8 mouse cellular contexts compared by ENCODE assay signal in genomic region chr6:29609111-29610019, GRCm38 (mm10). TPM values are rescaled to one million over a fixed set of nuclear protein-coding genes. Genes with fewer than 3 reads are reported as not detected.
DNase-seq lines count a peak whose midpoint lies in the region; ATAC-seq lines count a peak whose summit lies in the region.

Gene Tnpo3 (minus strand): TSS chr6:29609887.

- H3K36me3 ChIP-seq in lung, embryonic 16.5 days (ENCODE audit: control insufficient read depth, insufficient read depth, low read length): no peaks in the 10 kb centered on the region

- peaks cover 6% of the 10 kb centered on the region for H3K4me1 ChIP-seq in lung, embryonic 16.5 days (replicated peaks; ENCODE audit: control insufficient read depth, insufficient read depth, low read length)

- peak within 1 kb of the TSS; percentile 94 for H3K27ac ChIP-seq in lung, embryonic 16.5 days (ENCODE audit: low read length)

- H3K9me3 ChIP-seq in lung, embryonic 16.5 days (ENCODE audit: control insufficient read depth, low read length): no peaks in the 10 kb centered on the region

- under 1% methylated on average over 65 of the region's 67 CpGs for WGBS in lung, embryonic 16.5 days

- H3K27me3 ChIP-seq in lung, embryonic 16.5 days (ENCODE audit: control insufficient read depth, insufficient read depth, low read depth, low read length): no peaks in the 10 kb centered on the region

- DNase-seq in MEL-GATA-1-ER (ENCODE audit: extremely low read depth, low read depth): peak; percentile 91
- DNase-seq in cerebellum, adult 8-10 months: peak; percentile 94
- peak; percentile 91 for DNase-seq in forelimb bud, embryonic 11.5 days (ENCODE audit: low read depth, low spot score)
- DNase-seq in layer of hippocampus, adult 9-10 months (ENCODE audit: low spot score): peak; percentile 82
- DNase-seq in ovary, postnatal 10 days (ENCODE audit: low spot score): peak; percentile 81
- DNase-seq in thymus, postnatal 10 days (ENCODE audit: low spot score in 2 of 2): peak; percentile 84 to 88

- H3K4me3 ChIP-seq in lung, embryonic 16.5 days (ENCODE audit: low read length): peak within 1 kb of the TSS; percentile 98

- H3K9ac ChIP-seq in lung, embryonic 16.5 days (ENCODE audit: low read length): peak within 1 kb of the TSS; percentile 96

- peak; percentile 91 to 98 for ATAC-seq in hematopoietic stem cell, adult 5-6 weeks (replicated peaks in 1 of 2; ENCODE audit: insufficient read depth in 1 of 2, low FRiP score in 2 of 2, low TSS enrichment in 1 of 2, low read depth in 1 of 2, poor library complexity in 2 of 2, severe bottlenecking in 2 of 2)
- ATAC-seq in lung, embryonic 16.5 days (ENCODE audit: low read depth): peak; percentile 98

- peak within 1 kb of the TSS; percentile 90 for H3K4me2 ChIP-seq in lung, embryonic 16.5 days (ENCODE audit: low read depth, low read length)

RNA-seq across cellular contexts. Expression of gene Tnpo3, which starts in this region (rescaled TPM):
- 76.4 and 89.6 TPM in 2 replicates for total RNA-seq in hematopoietic stem cell, adult 5-6 weeks (2017)
- 79.6 and 81.9 TPM in 2 replicates for polyA plus RNA-seq in lung, embryonic 16.5 days (2015; fragmentation: Nextera tagmentation; extraction: Ambion mirVana)

Comparison
In these comparisons a context has a peak if more than half of its experiments do, and no peak if none do; other contexts are left out.
1. Peak in every context shown above with its lines: DNase-seq, ATAC-seq, H3K4me3 ChIP-seq and H3K27ac ChIP-seq.